Mouse (Mus musculus): ENCODE measurements at regions not wholly inside any gene's neighbourhood (a gene's known extent, or its start where the extent isn't known, plus 50 kb on each side); places are given as distances from the start of the nearest gene placed in this dataset.

DNA sequence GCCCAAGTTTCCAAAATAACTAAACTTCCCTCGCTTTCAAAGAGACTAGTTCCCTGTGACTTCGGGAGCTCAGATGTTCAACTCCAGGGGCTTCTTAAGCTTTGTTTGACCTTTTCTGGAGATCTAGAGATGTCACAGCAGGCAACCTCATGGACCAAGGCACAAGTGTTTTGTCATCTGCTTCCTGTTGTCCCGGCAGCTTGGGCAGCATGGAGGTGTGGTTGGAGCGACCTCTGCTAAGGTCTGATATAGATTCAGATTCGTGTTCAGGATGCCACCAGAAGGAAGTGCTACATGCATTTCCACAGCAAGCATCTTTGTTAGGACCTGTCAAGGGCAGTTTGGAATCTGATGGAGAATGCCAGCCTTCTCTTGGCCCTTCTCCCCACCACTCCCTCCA, 242.1 kb upstream of the Foxq1 start:
- TF ChIP-seq POLR2A (IDR thresholded peaks at IDR 0.05; ENCODE audit: insufficient read depth, low read depth, low read length) (no peak), CTCF (IDR thresholded peaks at IDR 0.05) (no peak)

All from heart, adult 2 months (tissue).